In genomic region chr17:80018976-80019541, GRCm38 (mm10) we compare ENCODE assay signal across 8 mouse cellular contexts. TPM values are rescaled to one million over a fixed set of nuclear protein-coding genes. Genes with fewer than 3 reads are reported as not detected.
DNase-seq lines count a peak whose midpoint lies in the region; ATAC-seq and TF ChIP-seq lines count a peak whose summit lies in the region.

No protein-coding gene starts in this region.

- WGBS in limb, embryonic 13.5 days = 11% methylated on average over 22 of the region's 22 CpGs
- WGBS in midbrain, postnatal 0 days = 12% methylated on average over 22 of the region's 22 CpGs

- peak; percentile 42 to 57; a peak in 2 of 4 replicates for ATAC-seq in hematopoietic stem cell, adult 5-6 weeks (replicated peaks in 1 of 2; ENCODE audit: insufficient read depth in 1 of 2, low FRiP score in 2 of 2, low TSS enrichment in 1 of 2, low read depth in 1 of 2, poor library complexity in 2 of 2, severe bottlenecking in 2 of 2)
- ATAC-seq in limb, embryonic 13.5 days (ENCODE audit: low FRiP score, low read depth) = no peak
- no peak; the same call in 1 of the 2 replicates for ATAC-seq in midbrain, postnatal 0 days (ENCODE audit: low FRiP score)

- 0 out of 2 replicates have a peak, but pooled peaks cover 6% of the 10 kb centered on the region for H3K27me3 ChIP-seq in limb, embryonic 13.5 days
- no peaks in the 10 kb centered on the region for H3K27me3 ChIP-seq in midbrain, postnatal 0 days (ENCODE audit: insufficient read depth, low read length)

- H3K4me1 ChIP-seq in limb, embryonic 13.5 days = peaks cover 15% of the 10 kb centered on the region
- H3K4me1 ChIP-seq in midbrain, postnatal 0 days (ENCODE audit: insufficient read depth, low read length) = no peaks in the 10 kb centered on the region

- intact Hi-C loops in left cerebral cortex, postnatal 4 days (cut with DNase I) = no loop called here
- intact Hi-C loops in left cerebral cortex, postnatal 36 days (cut with DNase I) = loop anchor here (10.0 kb wide), 2 partner anchors 166 to 904 kb away; no protein-coding TSS in a partner anchor

- no peaks in the 10 kb centered on the region for H3K9me3 ChIP-seq in limb, embryonic 13.5 days
- H3K9me3 ChIP-seq in midbrain, postnatal 0 days (ENCODE audit: low read length) = no peaks in the 10 kb centered on the region

- H3K36me3 ChIP-seq in limb, embryonic 13.5 days = no peaks in the 10 kb centered on the region
- H3K36me3 ChIP-seq in midbrain, postnatal 0 days (ENCODE audit: insufficient read depth, low read length) = no peaks in the 10 kb centered on the region

- DNase-seq in left cerebral cortex, postnatal 4 days = peak; percentile 42
- DNase-seq in left cerebral cortex, postnatal 36 days (ENCODE audit: low spot score in 2 of 2) = no peak
- DNase-seq in embryo, embryonic 11 days = peak; percentile 72
- DNase-seq in midbrain, postnatal 0 days (ENCODE audit: low spot score) = peak; percentile 40
- DNase-seq in Muller cell, postnatal 12 days (ENCODE audit: inconsistent ontology term) = no peak
- DNase-seq in spleen, postnatal 14 days (ENCODE audit: low spot score in 2 of 2) = no peak

- H3K27ac ChIP-seq in limb, embryonic 13.5 days = no peak overlapping the region
- no peak overlapping the region for H3K27ac ChIP-seq in midbrain, postnatal 0 days (ENCODE audit: low read depth, low read length)

- H3K9ac ChIP-seq in limb, embryonic 13.5 days = no peak overlapping the region
- H3K9ac ChIP-seq in midbrain, postnatal 0 days (replicated peaks; ENCODE audit: low read length, poor library complexity, severe bottlenecking) = no peak overlapping the region

- H3K4me2 ChIP-seq in limb, embryonic 13.5 days (replicated peaks) = peak overlapping the region; percentile 54
- peak overlapping the region; percentile 42 for H3K4me2 ChIP-seq in midbrain, postnatal 0 days (ENCODE audit: low read depth, low read length, poor library complexity, severe bottlenecking)

- H3K4me3 ChIP-seq in limb, embryonic 13.5 days = peak overlapping the region; percentile 10
- 0 out of 2 replicates have a peak overlapping the region, but pooled peaks have one; percentile 9 for H3K4me3 ChIP-seq in midbrain, postnatal 0 days (ENCODE audit: low read depth, low read length)

- TF ChIP-seq CTCF in midbrain, postnatal 0 days (IDR thresholded peaks at IDR 0.05) = peak; percentile 70

RNA-seq across cellular contexts. Expression of gene Hnrnpll, which starts 43.1 kb away (rescaled TPM):
- total RNA-seq in left cerebral cortex, postnatal 4 days (2021) = 10 to 100 TPM; 86.5 to 92.9 TPM
- 10 to 100 TPM; 51.4 to 58.4 TPM for total RNA-seq in left cerebral cortex, postnatal 36 days (2021)
- 43.3 and 52.2 TPM in 2 replicates for total RNA-seq in hematopoietic stem cell, adult 5-6 weeks (2017)
- 63.7 and 64.1 TPM in 2 replicates for polyA plus RNA-seq in limb, embryonic 13.5 days (2015; fragmentation: Nextera tagmentation; extraction: Ambion mirVana)
- total RNA-seq in midbrain, postnatal 0 days (2014; rRNA removed) = 56.1 and 64.5 TPM in 2 replicates
- polyA plus RNA-seq in midbrain, postnatal 0 days (2015; fragmentation: Nextera tagmentation; extraction: Ambion mirVana) = 36.3 and 38.5 TPM in 2 replicates

Comparison
In these comparisons a context has a peak if more than half of its experiments do, and no peak if none do; other contexts are left out.
1. DNase-seq: peak in left cerebral cortex, postnatal 4 days (single experiment), embryo, embryonic 11 days (single experiment) and midbrain, postnatal 0 days (single experiment); none in left cerebral cortex, postnatal 36 days (0 of 2), Muller cell, postnatal 12 days (single experiment) and spleen, postnatal 14 days (0 of 2).
2. ATAC-seq: peak in hematopoietic stem cell, adult 5-6 weeks (2 of 2); none in limb, embryonic 13.5 days (single experiment) and midbrain, postnatal 0 days (single experiment).